Mouse (Mus musculus): ENCODE measurements around the gene Olfr881.

The Olfr881 gene

GRCm38 (mm10) chr9:37991525-37991924 lies at the start of gene Olfr881:
TSS of gene Olfr881 (plus strand) at chr9:37991825.
- no peak for DNase-seq (ENCODE audit: low spot score in 2 of 2)

DNA sequence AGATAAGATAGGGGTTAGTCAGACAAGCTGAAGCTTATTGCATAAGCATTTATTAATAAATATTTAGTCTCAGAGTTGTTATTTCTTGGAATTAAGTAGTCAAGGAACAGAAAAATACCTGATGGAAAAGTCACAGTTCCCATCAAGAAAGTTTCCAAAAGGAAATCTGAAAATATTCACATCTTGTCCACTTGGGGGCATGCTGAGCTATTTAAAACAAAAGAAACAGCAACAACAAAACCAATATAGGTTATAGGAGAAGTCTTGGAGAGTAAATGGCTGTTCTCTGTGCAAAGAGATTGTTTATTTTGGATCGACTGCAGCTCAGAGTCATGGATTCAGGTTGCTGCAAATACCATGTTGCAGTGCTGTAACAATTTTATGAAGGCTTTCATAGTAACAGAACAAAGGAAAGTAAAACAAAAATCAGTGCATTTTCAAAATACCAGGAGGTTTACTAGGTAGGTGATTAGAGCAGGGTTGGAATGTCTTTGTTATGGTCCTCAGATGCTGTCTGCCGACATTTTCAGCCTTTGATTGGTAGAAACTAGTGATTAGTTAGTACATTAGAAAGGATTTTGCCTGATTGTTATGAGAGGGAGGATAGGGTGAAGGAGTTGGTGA lies 7.1 kb downstream of the Olfr881 start:
- DNase-seq (ENCODE audit: low spot score in 2 of 2): no peak

- no peak for DNase-seq (ENCODE audit: low spot score in 2 of 2)
Observed at GRCm38 (mm10) chr9:38000021-38000420, 8.4 kb downstream of the Olfr881 start.

DNA sequence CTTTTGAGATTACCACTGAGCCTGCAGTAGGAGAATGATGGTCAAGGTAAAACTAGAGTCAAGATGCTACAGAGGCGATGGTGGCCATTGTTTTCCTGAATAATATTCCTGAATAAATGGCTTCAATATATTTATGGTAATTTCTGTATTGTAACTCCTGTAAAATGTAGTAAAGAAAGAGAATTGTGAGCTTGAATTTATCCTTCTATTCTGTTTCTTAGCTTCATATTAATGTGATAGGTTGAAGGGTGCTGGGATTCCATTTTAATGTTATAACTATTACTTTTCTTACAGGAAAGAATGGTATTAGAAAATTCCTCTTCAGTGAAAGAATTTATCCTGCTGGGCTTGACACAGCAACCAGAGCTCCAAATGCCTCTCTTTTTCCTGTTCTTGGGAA lies 33.9 kb downstream of the Olfr881 start, which contains the start of gene Olfr883:
Olfr883 (plus strand) TSS at position 301 of the 400 bp plus-strand sequence.
- no peak for DNase-seq (ENCODE audit: low spot score in 2 of 2)

Data from spleen, postnatal 10 days (tissue).